Mouse (Mus musculus): ENCODE data around the gene Aplp1. TPM values are rescaled to one million over a fixed set of nuclear protein-coding genes. Genes with fewer than 3 reads are reported as not detected.

The Aplp1 gene
- polyA plus RNA-seq, 1 experiment from 2014 or later = 33.9 TPM

DNA sequence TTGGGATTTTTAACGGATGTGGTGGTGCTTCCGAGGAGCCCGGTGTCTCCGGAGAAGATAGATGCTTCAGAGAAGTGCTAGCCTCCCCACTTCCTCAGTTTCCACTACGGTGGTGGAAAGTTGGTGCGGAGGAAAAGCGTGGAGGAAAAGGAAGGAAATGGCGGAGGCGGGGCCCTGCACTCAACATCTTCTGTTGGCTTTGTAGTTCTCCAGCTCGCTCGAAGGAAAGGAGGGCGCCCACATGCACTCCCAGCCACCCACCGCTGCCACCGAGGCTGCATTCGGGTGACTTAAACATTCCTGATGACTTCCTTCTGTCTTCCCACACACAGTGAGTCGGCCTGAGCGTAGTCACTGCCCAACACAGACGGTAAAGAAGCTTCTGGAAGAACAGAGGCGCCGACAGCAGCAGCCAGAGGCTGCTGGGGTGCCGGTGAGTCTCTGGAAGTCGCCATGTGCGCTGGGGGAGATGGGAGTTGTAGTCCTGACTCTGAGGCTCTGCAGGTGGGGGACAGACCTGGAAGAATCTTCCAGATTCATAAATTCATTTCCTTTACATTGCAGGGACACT is 22.2 kb downstream of the Aplp1 start:
- 47% methylated on average over 23 of the region's 23 CpGs for WGBS
- Histone ChIP-seq H3K9ac (replicated peaks) (peak overlapping the region; percentile 53), H3K4me2 (peak overlapping the region; percentile 90), H3K9me3 (peaks cover 8% of the 10 kb centered on the region; the same call in 1 of the 2 replicates), H3K36me3 (peaks cover 8% of the 10 kb centered on the region; the same call in 1 of the 2 replicates), H3K4me1 (replicated peaks) (peaks cover 17% of the 10 kb centered on the region; the same call in 1 of the 2 replicates), H3K27ac (no peak overlapping the region), H3K4me3 (replicated peaks) (peak overlapping the region; percentile 57), H3K27me3 (peaks cover 49% of the 10 kb centered on the region)
- no peak for ATAC-seq (ENCODE audit: insufficient number of reproducible peaks, insufficient read depth, low FRiP score, low TSS enrichment, low read depth)

DNA sequence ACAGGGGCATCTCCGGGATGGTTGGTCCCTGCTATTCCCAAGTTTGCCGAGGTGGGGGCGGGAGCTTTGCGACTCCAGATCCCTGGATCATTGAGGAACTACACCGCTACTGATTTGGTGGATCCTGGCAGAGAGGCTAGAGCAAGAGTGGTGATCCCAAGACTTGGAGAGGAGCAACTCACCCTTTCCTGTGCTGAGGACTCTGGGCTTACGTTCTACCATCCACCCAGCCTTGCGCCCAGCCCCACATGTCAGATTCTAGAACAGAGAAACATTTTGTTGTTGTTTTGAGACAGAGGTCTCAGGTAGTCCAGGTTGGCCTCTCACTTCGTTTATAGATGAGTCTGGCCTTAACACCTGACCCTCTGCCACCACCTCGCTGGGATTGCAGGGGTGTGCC is 22.8 kb downstream of the Aplp1 start:
- Histone ChIP-seq H3K9me3 (peaks cover 8% of the 10 kb centered on the region; the same call in 1 of the 2 replicates), H3K9ac (replicated peaks) (peak overlapping the region; percentile 53), H3K36me3 (peaks cover 8% of the 10 kb centered on the region; the same call in 1 of the 2 replicates), H3K4me1 (replicated peaks) (peaks cover 17% of the 10 kb centered on the region; the same call in 1 of the 2 replicates), H3K4me2 (peak overlapping the region; percentile 90), H3K27me3 (peaks cover 49% of the 10 kb centered on the region), H3K27ac (0 out of 2 replicates have a peak overlapping the region, but pooled peaks have one; percentile 23), H3K4me3 (replicated peaks) (peak overlapping the region; percentile 57)
- ATAC-seq (ENCODE audit: insufficient number of reproducible peaks, insufficient read depth, low FRiP score, low TSS enrichment, low read depth) = no peak
- 16% methylated on average over 9 of the region's 9 CpGs for WGBS

GRCm38 (mm10) chr7:30421890-30422435 is 23.4 kb downstream of the Aplp1 start:
- ATAC-seq (ENCODE audit: insufficient number of reproducible peaks, insufficient read depth, low FRiP score, low TSS enrichment, low read depth) = peak; percentile 35; the same call in 1 of the 2 replicates
- Histone ChIP-seq H3K4me2 (peak overlapping the region; percentile 90), H3K4me1 (replicated peaks) (peaks cover 17% of the 10 kb centered on the region; the same call in 1 of the 2 replicates), H3K9ac (replicated peaks) (peak overlapping the region; percentile 53), H3K27me3 (peaks cover 49% of the 10 kb centered on the region), H3K4me3 (replicated peaks) (peak overlapping the region; percentile 57), H3K27ac (no peak overlapping the region), H3K36me3 (peaks cover 8% of the 10 kb centered on the region; the same call in 1 of the 2 replicates), H3K9me3 (peaks cover 8% of the 10 kb centered on the region; the same call in 1 of the 2 replicates)
- under 1% methylated on average over 45 of the region's 45 CpGs for WGBS

- Histone ChIP-seq H3K27me3 (peaks cover 49% of the 10 kb centered on the region), H3K27ac (0 out of 2 replicates have a peak within 1 kb of the TSS, but pooled peaks have one; percentile 23), H3K4me1 (replicated peaks) (peaks cover 17% of the 10 kb centered on the region; the same call in 1 of the 2 replicates), H3K9ac (replicated peaks) (peak within 1 kb of the TSS; percentile 53), H3K36me3 (peaks cover 8% of the 10 kb centered on the region; the same call in 1 of the 2 replicates), H3K4me3 (replicated peaks) (peak within 1 kb of the TSS; percentile 57), H3K4me2 (peak within 1 kb of the TSS; percentile 90), H3K9me3 (peaks cover 8% of the 10 kb centered on the region; the same call in 1 of the 2 replicates)
- 11% methylated on average over 31 of the region's 31 CpGs for WGBS
- ATAC-seq (ENCODE audit: insufficient number of reproducible peaks, insufficient read depth, low FRiP score, low TSS enrichment, low read depth) = 0 out of 2 replicates have a peak, but pooled peaks have one; percentile 17
Observed at GRCm38 (mm10) chr7:30421175-30421889, 24.0 kb downstream of the Aplp1 start, which contains the start of gene Nfkbid. TSS of gene Nfkbid (plus strand) at chr7:30421732.

DNA sequence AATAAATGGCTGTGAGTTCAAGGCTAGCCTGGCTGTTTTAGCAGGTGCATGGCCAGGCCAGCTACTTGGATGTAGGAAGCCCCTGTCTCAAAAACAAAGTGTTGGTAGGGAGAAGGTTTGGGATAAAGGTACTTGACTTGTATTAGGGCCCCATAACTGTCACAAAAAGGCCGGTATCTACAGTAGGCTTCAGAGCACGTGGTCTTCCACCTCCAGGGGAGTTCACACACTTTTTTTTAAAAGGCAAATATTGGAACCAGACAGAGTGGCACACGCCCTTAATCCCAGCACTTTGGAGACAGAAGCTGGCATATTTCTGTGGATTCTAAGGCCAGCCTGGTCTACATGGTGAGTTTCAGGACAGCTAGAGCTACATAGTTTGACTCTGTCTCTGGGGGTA is 24.7 kb downstream of the Aplp1 start:
- Histone ChIP-seq H3K4me3 (replicated peaks) (no peak overlapping the region), H3K9me3 (peaks cover 8% of the 10 kb centered on the region; the same call in 1 of the 2 replicates), H3K27ac (no peak overlapping the region), H3K27me3 (peaks cover 49% of the 10 kb centered on the region), H3K4me1 (replicated peaks) (peaks cover 17% of the 10 kb centered on the region; the same call in 1 of the 2 replicates), H3K36me3 (peaks cover 3% of the 10 kb centered on the region; the same call in 1 of the 2 replicates), H3K4me2 (no peak overlapping the region), H3K9ac (replicated peaks) (no peak overlapping the region)
- 79% methylated on average over 3 of the region's 3 CpGs for WGBS
- ATAC-seq (ENCODE audit: insufficient number of reproducible peaks, insufficient read depth, low FRiP score, low TSS enrichment, low read depth) = no peak

- 69% methylated on average over 10 of the region's 10 CpGs for WGBS
- Histone ChIP-seq H3K27ac (no peak within 1 kb of the TSS), H3K4me2 (no peak within 1 kb of the TSS), H3K4me3 (replicated peaks) (no peak within 1 kb of the TSS), H3K9me3 (peaks cover 8% of the 10 kb centered on the region; the same call in 1 of the 2 replicates), H3K4me1 (replicated peaks) (peaks cover 17% of the 10 kb centered on the region; the same call in 1 of the 2 replicates), H3K36me3 (no peaks in the 10 kb centered on the region), H3K27me3 (peaks cover 45% of the 10 kb centered on the region), H3K9ac (replicated peaks) (no peak within 1 kb of the TSS)
- no peak for ATAC-seq (ENCODE audit: insufficient number of reproducible peaks, insufficient read depth, low FRiP score, low TSS enrichment, low read depth)
Observed at GRCm38 (mm10) chr7:30419561-30420499, 25.5 kb downstream of the Aplp1 start, which contains the start of gene Hcst. TSS of gene Hcst (minus strand) at chr7:30419854.

DNA sequence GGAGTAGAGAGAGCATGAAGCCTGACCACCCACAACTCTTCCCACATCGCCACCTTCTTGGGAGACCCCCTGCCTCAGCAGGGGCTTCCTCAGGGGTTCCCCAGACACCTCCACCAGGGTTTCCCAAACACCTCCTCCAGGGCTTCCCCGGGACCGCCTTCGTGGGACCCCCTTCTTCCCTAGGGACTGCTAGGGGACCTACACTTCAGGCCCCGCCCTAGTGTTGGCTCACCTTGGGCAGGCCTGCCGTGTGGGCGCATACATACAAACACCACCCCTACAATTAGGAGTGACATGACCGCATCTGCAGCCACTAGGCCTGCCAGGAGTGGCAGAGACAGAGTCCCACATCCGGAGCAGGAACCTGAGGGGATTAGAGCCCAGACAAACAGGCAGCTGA is 27.5 kb downstream of the Aplp1 start:
- Histone ChIP-seq H3K9ac (replicated peaks) (no peak overlapping the region), H3K4me2 (no peak overlapping the region), H3K27me3 (peaks cover 31% of the 10 kb centered on the region), H3K4me1 (replicated peaks) (peaks cover 14% of the 10 kb centered on the region; the same call in 1 of the 2 replicates), H3K4me3 (replicated peaks) (no peak overlapping the region), H3K27ac (no peak overlapping the region), H3K36me3 (no peaks in the 10 kb centered on the region), H3K9me3 (peaks cover 8% of the 10 kb centered on the region; the same call in 1 of the 2 replicates)
- no peak for ATAC-seq (ENCODE audit: insufficient number of reproducible peaks, insufficient read depth, low FRiP score, low TSS enrichment, low read depth)
- 71% methylated on average over 9 of the region's 9 CpGs for WGBS

- no peak within 1 kb of the TSS; the same call in 1 of the 2 replicates for H3K9ac ChIP-seq (replicated peaks)
- no peak within 1 kb of the TSS for H3K4me2 ChIP-seq
- no peaks in the 10 kb centered on the region for H3K4me1 ChIP-seq (replicated peaks)
- H3K9me3 ChIP-seq = peaks cover under 1% of the 10 kb centered on the region; the same call in 1 of the 2 replicates
- whole genome bisulfite sequencing = 59% methylated on average over 5 of the region's 5 CpGs
- H3K27ac ChIP-seq = no peak within 1 kb of the TSS
- H3K4me3 ChIP-seq (replicated peaks) = no peak within 1 kb of the TSS
- peaks cover 8% of the 10 kb centered on the region; the same call in 1 of the 2 replicates for H3K27me3 ChIP-seq
- H3K36me3 ChIP-seq = no peaks in the 10 kb centered on the region
- ATAC-seq (ENCODE audit: insufficient number of reproducible peaks, insufficient read depth, low FRiP score, low TSS enrichment, low read depth) = no peak
Observed at GRCm38 (mm10) chr7:30413596-30413995, 31.7 kb downstream of the Aplp1 start, which contains the start of gene Tyrobp. TSS of gene Tyrobp (plus strand) at chr7:30413760.

DNA sequence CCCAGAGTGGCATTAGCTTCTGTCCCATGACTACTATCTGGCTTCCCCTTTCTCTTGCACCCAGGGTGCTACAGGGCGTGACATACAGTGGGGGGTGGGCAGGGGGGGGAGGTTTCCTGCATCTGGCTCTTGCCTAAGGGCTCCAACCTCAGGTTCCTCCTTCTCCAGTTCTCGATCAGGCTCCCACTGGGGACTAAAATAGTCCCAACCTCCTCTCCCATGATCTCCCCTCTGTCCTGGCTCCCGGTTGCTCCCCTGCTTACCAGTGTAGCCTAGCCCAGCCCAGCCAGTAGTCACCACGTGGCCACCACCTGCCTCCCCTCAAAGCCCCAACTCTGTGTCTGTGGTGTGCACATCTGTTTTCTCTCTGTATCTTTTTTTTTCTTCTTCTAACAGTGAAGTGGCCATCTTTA is 32.6 kb downstream of the Aplp1 start:
- Histone ChIP-seq H3K27me3 (peaks cover 10% of the 10 kb centered on the region; the same call in 1 of the 2 replicates), H3K4me1 (replicated peaks) (no peaks in the 10 kb centered on the region), H3K4me2 (no peak overlapping the region), H3K27ac (no peak overlapping the region), H3K9me3 (no peaks in the 10 kb centered on the region), H3K9ac (replicated peaks) (no peak overlapping the region), H3K4me3 (replicated peaks) (no peak overlapping the region), H3K36me3 (no peaks in the 10 kb centered on the region)
- WGBS = 43% methylated on average over 4 of the region's 4 CpGs
- no peak for ATAC-seq (ENCODE audit: insufficient number of reproducible peaks, insufficient read depth, low FRiP score, low TSS enrichment, low read depth)

DNA sequence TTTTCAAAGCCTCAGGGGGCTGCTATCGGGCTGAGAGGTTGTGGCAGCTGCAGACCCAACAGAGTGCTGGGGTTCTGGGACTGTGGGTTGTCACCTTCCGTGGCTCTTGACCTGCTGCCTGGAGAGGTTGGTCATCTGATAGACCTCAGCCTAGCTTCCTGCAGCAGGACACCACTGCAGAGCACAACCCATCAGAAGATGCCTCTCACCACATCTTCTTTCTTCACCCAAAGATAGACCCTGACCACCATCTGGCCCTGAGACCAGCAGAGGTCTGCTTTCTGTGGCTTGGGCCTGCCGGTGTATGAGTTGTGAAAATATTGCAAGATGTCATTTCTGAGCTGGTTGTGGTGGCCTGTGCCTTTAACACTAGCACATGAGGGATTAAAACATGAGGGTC is 34.3 kb downstream of the Aplp1 start:
- Histone ChIP-seq H3K9me3 (no peaks in the 10 kb centered on the region), H3K27me3 (peaks cover 11% of the 10 kb centered on the region; the same call in 1 of the 2 replicates), H3K27ac (no peak overlapping the region), H3K36me3 (no peaks in the 10 kb centered on the region), H3K4me2 (no peak overlapping the region), H3K4me1 (replicated peaks) (no peaks in the 10 kb centered on the region), H3K9ac (replicated peaks) (no peak overlapping the region), H3K4me3 (replicated peaks) (no peak overlapping the region)
- 69% methylated on average over 3 of the region's 3 CpGs for WGBS
- ATAC-seq (ENCODE audit: insufficient number of reproducible peaks, insufficient read depth, low FRiP score, low TSS enrichment, low read depth) = no peak
